Mouse (Mus musculus) ES-E14 (cell line): ENCODE data around the gene Tceal8. TPM values are rescaled to one million over a fixed set of nuclear protein-coding genes. Genes with fewer than 3 reads are reported as not detected.
"Not testable (repeated sequence)": the region's sequence is repeated elsewhere in the genome, so short reads cannot be mapped to it uniquely, and the experiment has no call there.

Experiments
- DNase-seq: peaks from one replicate; pipeline ENCODE4 v3.0.0-alpha.2; 2013; ENCODE audit warnings: low read depth, low spot score
- H3K27ac ChIP-seq: 2 replicates; pipeline ENCODE4 v1.5.1; 2012; ENCODE audit warnings: low read depth, mild to moderate bottlenecking, low read length, moderate library complexity, mixed read lengths; ENCODE audit not compliant: poor library complexity, insufficient read depth, severe bottlenecking
- H3K36me3 ChIP-seq: 2 replicates; pipeline ENCODE4 v1.6.1; 2012; ENCODE audit warnings: mild to moderate bottlenecking, low read length, moderate library complexity, mixed read lengths; ENCODE audit not compliant: control insufficient read depth, poor library complexity, insufficient read depth, severe bottlenecking
- H3K4me1 ChIP-seq, 2 experiments: fragments of 150-350 bp in 1 of 2; sonication (generic) in 1 of 2; 2 replicates each; pipeline ENCODE4 v1.6.1; 2012; ENCODE audit warnings: low read length in 2 of 2, mild to moderate bottlenecking in 1 of 2, mixed read lengths in 1 of 2; ENCODE audit not compliant: control insufficient read depth in 2 of 2, insufficient read depth in 2 of 2, poor library complexity in 1 of 2
- H3K4me3 ChIP-seq, 2 experiments: fragments of 150-350 bp in 1 of 2; sonication (generic) in 1 of 2; 2 replicates each; pipeline ENCODE4 v1.5.1; 2012; ENCODE audit warnings: low read length in 2 of 2, low read depth in 1 of 2, mild to moderate bottlenecking in 1 of 2, mixed read lengths in 1 of 2; ENCODE audit not compliant: insufficient read depth in 1 of 2, poor library complexity in 1 of 2, severe bottlenecking in 1 of 2
- H3K9ac ChIP-seq: 2 replicates; pipeline ENCODE4 v1.6.1; 2012; ENCODE audit warnings: low read depth, mild to moderate bottlenecking, low read length, mixed read lengths; ENCODE audit not compliant: poor library complexity, insufficient read depth, severe bottlenecking
- H3K9me3 ChIP-seq: fragments of 150-350 bp; sonication (generic); 2 replicates; pipeline ENCODE4 v1.6.1; 2012; ENCODE audit warnings: low read depth, mild to moderate bottlenecking, low read length; ENCODE audit not compliant: control insufficient read depth, insufficient read depth
- CHD2 ChIP-seq: IDR thresholded peaks from 2 replicates; pipeline ENCODE4 v1.6.1; 2014; ENCODE audit warnings: mild to moderate bottlenecking, low read depth, low read length, inconsistent platforms
- HCFC1 ChIP-seq: IDR thresholded peaks from 2 replicates; pipeline ENCODE4 v1.6.1; 2012; ENCODE audit warnings: low read length, inconsistent platforms, borderline replicate concordance; ENCODE audit not compliant: insufficient read depth
- MAFK ChIP-seq: IDR thresholded peaks from 2 replicates; pipeline ENCODE4 v1.6.1; 2014; ENCODE audit warnings: mild to moderate bottlenecking, low read depth, low read length, inconsistent platforms; ENCODE audit not compliant: insufficient read depth
- ZC3H11A ChIP-seq: IDR thresholded peaks from 2 replicates; pipeline ENCODE4 v1.6.1; 2012; ENCODE audit warnings: low read depth, mild to moderate bottlenecking, inconsistent platforms, low read length, borderline replicate concordance
- ZNF384 ChIP-seq: IDR thresholded peaks from 2 replicates; pipeline ENCODE4 v1.6.1; 2012; ENCODE audit warnings: low read depth, low read length, inconsistent platforms
- in situ Hi-C, 2 experiments: fragments of 600-800 bp; cut with MboI; formaldehyde crosslinking; loops; one replicate each; pipeline ENCODE4 v1.15.1; 2025; ENCODE audit warnings: low sequenced_read_pairs in 2 of 2, inconsistent platforms in 1 of 2; ENCODE audit not compliant: unreplicated experiment in 2 of 2
- total RNA-seq: library from RNA; depleted of rRNA; stranded (reverse); fragments of 300-350 nt; gene quantifications from 2 replicates; pipeline ENCODE4 v1.2.3, GENCODE M21; 2012

Gene Tceal8
- total RNA-seq, 1 experiment = 76.2 TPM

DNA sequence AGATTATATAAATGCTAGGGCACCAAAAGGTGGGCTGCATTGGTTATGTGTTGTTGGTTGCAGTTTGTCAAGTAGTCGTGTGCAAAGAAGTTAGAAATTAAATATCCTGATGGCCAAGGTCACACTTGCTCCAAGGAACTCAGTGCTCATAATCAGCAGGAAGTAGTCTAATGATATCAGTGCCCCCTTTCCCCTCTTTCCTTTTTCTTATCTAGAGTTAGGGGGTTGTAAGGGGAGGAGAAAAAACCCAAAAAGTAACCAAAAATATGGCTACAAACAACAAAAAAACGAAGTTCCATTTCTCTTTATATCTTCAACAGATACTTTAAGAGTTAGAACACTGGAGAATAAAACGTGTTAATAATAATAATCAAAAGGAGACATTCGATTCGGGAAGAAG, 30.8 kb downstream of the Tceal8 start:
- H3K27ac ChIP-seq = no peak overlapping the region
- H3K36me3 ChIP-seq = no peaks in the 10 kb centered on the region
- no peak overlapping the region for H3K9ac ChIP-seq
- no peak for DNase-seq
- no peak overlapping the region for H3K4me3 ChIP-seq
- H3K9me3 ChIP-seq = no peaks in the 10 kb centered on the region
- in situ Hi-C loops = no loop called here
- TF ChIP-seq ZC3H11A (no peak), CHD2 (no peak), HCFC1 (no peak), MAFK (no peak), ZNF384 (no peak)
- no peaks in the 10 kb centered on the region for H3K4me1 ChIP-seq

DNA sequence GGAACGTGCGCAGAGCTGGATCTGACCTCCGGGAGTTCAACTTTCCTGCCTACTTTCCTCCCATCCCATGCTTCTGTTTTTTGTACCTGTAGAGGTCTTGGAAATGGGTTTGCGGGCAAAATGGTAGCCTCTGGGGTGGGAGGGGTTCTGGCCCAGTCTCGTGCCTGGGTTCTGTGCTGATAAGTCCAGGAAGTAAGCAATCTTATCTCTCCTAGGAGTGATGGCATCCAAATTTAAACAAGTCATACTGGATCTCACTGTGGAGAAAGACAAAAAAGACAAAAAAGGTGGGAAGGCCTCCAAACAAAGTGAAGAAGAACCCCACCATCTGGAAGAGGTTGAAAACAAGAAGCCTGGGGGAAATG, 32.5 kb downstream of the Tceal8 start:
- H3K9me3 ChIP-seq, DNase-seq, in situ Hi-C loops, H3K27ac ChIP-seq, H3K36me3 ChIP-seq, H3K4me1 ChIP-seq: not testable (repeated sequence)
- peak overlapping the region; percentile 61 to 77 for H3K4me3 ChIP-seq
- peak overlapping the region; percentile 73 for H3K9ac ChIP-seq

DNA sequence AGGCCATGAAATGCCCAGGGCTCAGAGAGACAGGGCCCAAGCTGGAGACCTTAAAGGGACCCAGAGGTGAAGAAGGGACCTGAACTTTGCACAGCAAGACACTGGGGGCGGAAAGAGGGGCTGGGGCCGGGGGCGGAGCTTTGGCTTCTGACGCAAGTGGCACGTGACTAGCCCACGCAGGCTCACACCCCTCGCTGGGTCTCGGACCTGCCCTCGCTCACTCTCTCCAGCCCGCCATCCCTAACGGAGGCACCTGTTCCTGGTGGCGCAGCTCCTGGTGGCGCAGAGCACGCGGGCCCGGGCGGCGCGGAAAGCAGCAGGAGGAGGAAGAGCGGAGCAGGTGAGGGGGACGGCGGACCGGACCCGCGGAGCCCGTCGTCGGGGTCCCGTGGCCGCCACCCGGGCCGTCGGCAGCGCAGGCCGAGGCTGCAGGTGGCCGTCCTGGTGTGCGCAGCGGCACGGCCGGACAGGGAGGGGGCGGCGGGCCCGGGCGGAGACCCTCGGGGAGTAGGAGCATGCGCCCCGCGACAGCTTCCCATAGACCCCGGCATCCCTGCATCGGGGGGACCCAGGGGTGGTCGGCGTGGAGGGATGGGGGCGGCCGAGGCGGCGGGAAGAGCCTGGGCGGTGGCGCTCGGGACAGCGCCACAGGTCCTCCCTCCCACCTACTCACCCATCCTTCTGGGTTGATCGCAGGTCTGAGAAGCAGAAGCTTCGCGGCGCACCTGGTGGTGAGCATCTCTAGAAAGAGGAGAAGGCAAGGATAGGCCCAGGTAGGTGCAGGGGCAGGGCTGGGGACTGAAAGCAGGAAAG, 33.1 kb downstream of the Tceal8 start, which contains the start of gene Bex4:
Bex4 (plus strand) TSS at position 170 of the 813 bp plus-strand sequence.
- H3K4me1 ChIP-seq, H3K27ac ChIP-seq, H3K36me3 ChIP-seq, DNase-seq, in situ Hi-C loops, H3K9me3 ChIP-seq: not testable (repeated sequence)
- Histone ChIP-seq H3K4me3 (peak within 1 kb of the TSS; percentile 61 to 77), H3K9ac (peak within 1 kb of the TSS; percentile 73)

DNA sequence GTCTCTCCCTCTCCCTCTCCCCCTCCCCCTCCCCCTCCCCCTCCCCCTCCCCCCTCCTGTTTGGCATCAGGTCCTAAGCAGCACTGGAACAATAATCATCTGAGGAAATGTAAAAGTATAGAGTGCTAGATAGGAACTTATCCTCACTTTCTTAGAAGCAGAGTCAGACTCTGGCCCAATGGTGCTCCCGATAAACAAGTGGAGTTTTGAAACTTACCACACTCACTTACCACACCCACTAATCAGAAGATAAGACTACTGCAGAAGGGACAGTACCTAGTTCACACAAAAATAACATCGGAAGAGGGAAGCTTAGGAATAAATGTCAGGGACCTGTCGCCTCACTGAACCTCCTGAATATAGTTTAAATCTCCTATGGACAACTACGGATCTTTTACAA, 36.6 kb downstream of the Tceal8 start:
- TF ChIP-seq MAFK = no peak
- no peak for TF ChIP-seq ZC3H11A
- TF ChIP-seq CHD2 = no peak
- TF ChIP-seq HCFC1 = no peak
- no peak for TF ChIP-seq ZNF384
- Histone ChIP-seq H3K9ac (no peak overlapping the region), H3K9me3 (no peaks in the 10 kb centered on the region), H3K36me3 (no peaks in the 10 kb centered on the region), H3K27ac (no peak overlapping the region), H3K4me1 (no peaks in the 10 kb centered on the region), H3K4me3 (no peak overlapping the region)
- no peak for DNase-seq
- in situ Hi-C loops = no loop called here

DNA sequence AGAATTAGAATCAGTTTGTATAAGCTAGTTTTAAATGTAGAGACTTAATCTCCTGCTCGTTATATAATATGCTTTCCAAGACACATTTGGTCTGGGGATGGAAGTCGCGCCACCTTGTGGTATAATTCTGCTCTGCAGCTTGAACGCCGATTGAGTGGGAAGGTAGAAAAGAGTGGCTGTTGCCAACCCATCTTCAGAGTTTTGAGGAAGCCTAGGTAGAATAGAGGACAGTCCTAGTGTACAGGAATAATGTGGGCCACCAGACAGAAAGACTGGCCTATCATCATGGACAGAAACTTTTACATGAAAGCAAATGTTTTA, 44.4 kb downstream of the Tceal8 start:
- H3K9me3 ChIP-seq = no peaks in the 10 kb centered on the region
- no peaks in the 10 kb centered on the region for H3K36me3 ChIP-seq
- H3K27ac ChIP-seq = no peak overlapping the region
- no peak overlapping the region for H3K4me3 ChIP-seq
- no peak for TF ChIP-seq MAFK
- no peak for TF ChIP-seq HCFC1
- TF ChIP-seq ZNF384 = no peak
- no peak for TF ChIP-seq ZC3H11A
- TF ChIP-seq CHD2 = no peak
- no peaks in the 10 kb centered on the region for H3K4me1 ChIP-seq
- peak; percentile 37 for DNase-seq
- H3K9ac ChIP-seq = no peak overlapping the region
- in situ Hi-C loops = no loop called here
